7 mouse cellular contexts compared by ENCODE assay signal in genomic region chr11:87737175-87737740, GRCm38 (mm10). TPM values are rescaled to one million over a fixed set of nuclear protein-coding genes. Genes with fewer than 3 reads are reported as not detected.
A peak's percentile ranks its signal among the peaks of the same experiment; 100 is the strongest.
DNase-seq lines count a peak whose midpoint lies in the region; ATAC-seq lines count a peak whose summit lies in the region.

Supt4a (plus strand) TSS chr11:87737552.

- peak within 1 kb of the TSS; percentile 83 for H3K4me2 ChIP-seq in intestine, embryonic 16.5 days (ENCODE audit: low read depth, low read length)
- peak within 1 kb of the TSS; percentile 98 for H3K4me2 ChIP-seq in midbrain, embryonic 13.5 days (replicated peaks)

- no peaks in the 10 kb centered on the region for H3K9me3 ChIP-seq in intestine, embryonic 16.5 days (ENCODE audit: control insufficient read depth, low read length)
- H3K9me3 ChIP-seq in limb, embryonic 10.5 days (replicated peaks): no peaks in the 10 kb centered on the region
- no peaks in the 10 kb centered on the region for H3K9me3 ChIP-seq in midbrain, embryonic 13.5 days

- DNase-seq in adrenal gland, postnatal 10 days: peak; percentile 98
- DNase-seq in embryo, embryonic 9.5 days (ENCODE audit: extremely low spot score): peak; percentile 95
- peak; percentile 93 to 96 for DNase-seq in gastrocnemius, postnatal 4 days (ENCODE audit: low spot score in 2 of 2)
- DNase-seq in limb, embryonic 10.5 days (ENCODE audit: low spot score): peak; percentile 98
- peak; percentile 95 for DNase-seq in spleen, adult 12 weeks (ENCODE audit: low spot score)

- peaks cover 9% of the 10 kb centered on the region; the same call in 1 of the 2 replicates for H3K4me1 ChIP-seq in intestine, embryonic 16.5 days (ENCODE audit: control insufficient read depth, insufficient read depth, low read length)
- peaks cover 24% of the 10 kb centered on the region for H3K4me1 ChIP-seq in limb, embryonic 10.5 days
- H3K4me1 ChIP-seq in midbrain, embryonic 13.5 days (replicated peaks): peaks cover 27% of the 10 kb centered on the region

- H3K4me3 ChIP-seq in intestine, embryonic 16.5 days (ENCODE audit: low read length): peak within 1 kb of the TSS; percentile 82
- H3K4me3 ChIP-seq in limb, embryonic 10.5 days: peak within 1 kb of the TSS; percentile 90
- peak within 1 kb of the TSS; percentile 88 for H3K4me3 ChIP-seq in midbrain, embryonic 13.5 days (replicated peaks)

- H3K27me3 ChIP-seq in intestine, embryonic 16.5 days (replicated peaks; ENCODE audit: control insufficient read depth, insufficient read depth, low read length): no peaks in the 10 kb centered on the region
- no peaks in the 10 kb centered on the region for H3K27me3 ChIP-seq in limb, embryonic 10.5 days (ENCODE audit: low read depth, poor library complexity, severe bottlenecking)
- peaks cover 15% of the 10 kb centered on the region for H3K27me3 ChIP-seq in midbrain, embryonic 13.5 days

- H3K36me3 ChIP-seq in intestine, embryonic 16.5 days (ENCODE audit: control insufficient read depth, insufficient read depth, low read length): no peaks in the 10 kb centered on the region
- peaks cover 31% of the 10 kb centered on the region for H3K36me3 ChIP-seq in limb, embryonic 10.5 days
- H3K36me3 ChIP-seq in midbrain, embryonic 13.5 days: peaks cover 27% of the 10 kb centered on the region

- ATAC-seq in intestine, embryonic 16.5 days: peak; percentile 93
- peak; percentile 95 for ATAC-seq in midbrain, embryonic 13.5 days

- H3K9ac ChIP-seq in intestine, embryonic 16.5 days (ENCODE audit: low read depth, low read length): peak within 1 kb of the TSS; percentile 84
- peak within 1 kb of the TSS; percentile 83 for H3K9ac ChIP-seq in midbrain, embryonic 13.5 days (replicated peaks)

- WGBS in intestine, embryonic 16.5 days: under 1% methylated on average over 56 of the region's 57 CpGs
- under 1% methylated on average over 43 of the region's 57 CpGs for WGBS in limb, embryonic 10.5 days
- under 1% methylated on average over 53 of the region's 57 CpGs for WGBS in midbrain, embryonic 13.5 days

- peak within 1 kb of the TSS; percentile 88 for H3K27ac ChIP-seq in intestine, embryonic 16.5 days (ENCODE audit: low read length)
- peak within 1 kb of the TSS; percentile 92 for H3K27ac ChIP-seq in limb, embryonic 10.5 days
- peak within 1 kb of the TSS; percentile 59 for H3K27ac ChIP-seq in midbrain, embryonic 13.5 days

RNA-seq across cellular contexts. Expression of gene Supt4a, which starts in this region (rescaled TPM):
- 10 to 100 TPM; 67.8 to 77.6 TPM for total RNA-seq in adrenal gland, postnatal 10 days (2021)
- 10 to 100 TPM; 52.1 to 55.5 TPM for total RNA-seq in gastrocnemius, postnatal 4 days (2021)
- polyA plus RNA-seq in intestine, embryonic 16.5 days (2015; fragmentation: Nextera tagmentation; extraction: Ambion mirVana): 108 and 111 TPM in 2 replicates
- polyA plus RNA-seq in limb, embryonic 10.5 days (2016; fragmentation: Nextera tagmentation; extraction: Ambion mirVana): 187 and 191 TPM in 2 replicates
- 165 and 177 TPM in 2 replicates for polyA plus RNA-seq in midbrain, embryonic 13.5 days (2015; fragmentation: Nextera tagmentation; extraction: Ambion mirVana)

Comparison
In these comparisons a context has a peak if more than half of its experiments do, and no peak if none do; other contexts are left out.
1. Peak in every context shown above with its lines: DNase-seq, ATAC-seq, H3K4me3 ChIP-seq and H3K27ac ChIP-seq.